Mouse (Mus musculus): ENCODE measurements around the gene Eif3k. TPM values are rescaled to one million over a fixed set of nuclear protein-coding genes. Genes with fewer than 3 reads are reported as not detected.

The Eif3k gene
- total and polyA plus RNA-seq, 3 experiments = 545 to 671 TPM; not detected in 1

DNA sequence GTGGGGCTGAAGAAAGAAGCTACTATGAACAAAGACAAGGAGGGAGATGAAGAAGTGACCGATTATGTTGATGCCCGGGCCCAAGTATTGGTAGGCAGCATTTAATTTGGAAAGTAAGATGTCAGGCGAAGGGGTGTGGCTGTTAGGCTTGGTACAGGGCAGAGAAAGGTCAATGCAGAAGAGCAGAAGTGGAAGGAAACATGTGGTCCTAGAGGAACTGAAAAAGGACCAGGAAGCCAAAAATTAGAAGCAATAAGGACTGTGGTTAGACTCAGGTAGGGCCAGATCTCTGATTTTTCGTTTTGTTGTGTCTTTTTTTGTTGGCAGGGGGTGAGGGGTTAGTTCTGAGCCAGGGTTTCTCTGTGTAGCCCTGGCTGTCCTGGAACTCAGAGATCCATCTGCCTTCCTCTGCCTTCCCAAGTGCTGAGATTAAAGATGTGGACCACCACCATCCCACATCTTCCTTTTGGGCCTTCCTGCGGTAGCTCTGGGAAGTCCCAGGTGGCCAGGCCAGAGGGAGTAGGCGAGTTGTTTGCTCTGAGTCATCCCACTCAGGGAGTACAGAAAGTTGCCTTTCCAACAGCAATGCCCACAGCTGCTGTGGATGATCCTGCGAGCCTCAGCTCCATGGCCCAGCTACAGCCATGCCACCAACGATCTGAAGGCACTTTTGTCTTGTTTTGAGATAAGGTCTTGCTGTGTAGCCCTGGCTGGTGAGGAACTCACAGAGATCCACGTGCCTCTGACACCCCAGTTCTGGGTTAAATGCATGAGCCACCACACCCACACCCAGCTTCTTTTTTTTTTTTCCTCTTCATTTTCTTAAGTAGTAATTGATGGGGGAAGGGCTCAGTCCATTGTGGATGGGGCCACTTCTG lies 25.8 kb upstream of the Eif3k start (continued):
- no peak for TF ChIP-seq RCOR1 (IDR thresholded peaks at IDR 0.05; ENCODE audit: low read depth, low read length)
- TF ChIP-seq ELF1 (IDR thresholded peaks at IDR 0.05; ENCODE audit: low read depth, low read length) = no peak
- TF ChIP-seq ZNF384 (IDR thresholded peaks at IDR 0.05; ENCODE audit: low read depth, low read length) = peak; percentile 86
- no peak for TF ChIP-seq JUND (IDR thresholded peaks at IDR 0.05; ENCODE audit: low read depth, low read length)
- TF ChIP-seq ZKSCAN1 (IDR thresholded peaks at IDR 0.05; ENCODE audit: low read depth, low read length) = no peak
- TF ChIP-seq TCF12 (IDR thresholded peaks at IDR 0.05; ENCODE audit: low read depth, low read length) = no peak
- TF ChIP-seq HCFC1 (IDR thresholded peaks at IDR 0.05; ENCODE audit: low read depth, low read length) = no peak
- peak; percentile 88 for TF ChIP-seq MAX (IDR thresholded peaks at IDR 0.05; ENCODE audit: low read length)
- TF ChIP-seq CHD2 (IDR thresholded peaks at IDR 0.05; ENCODE audit: low read length) = no peak
- TF ChIP-seq UBTF (IDR thresholded peaks at IDR 0.05; ENCODE audit: borderline replicate concordance, insufficient read depth, low read depth, low read length) = no peak
- no peak for TF ChIP-seq POLR2AphosphoS5 (IDR thresholded peaks at IDR 0.05; ENCODE audit: borderline replicate concordance, low read depth, low read length)
- TF ChIP-seq MYC (IDR thresholded peaks at IDR 0.05; ENCODE audit: low read depth, low read length) = peak; percentile 85; the same call in 1 of the 2 replicates
- no peak for TF ChIP-seq RAD21 (IDR thresholded peaks at IDR 0.05; ENCODE audit: low read depth, low read length)
- TF ChIP-seq NRF1 (IDR thresholded peaks at IDR 0.05; ENCODE audit: insufficient read depth, low read depth, low read length, poor library complexity, severe bottlenecking) = no peak
- peak; percentile 24; the same call in 1 of the 2 replicates for TF ChIP-seq GATA1 (IDR thresholded peaks at IDR 0.05; ENCODE audit: low read depth, low read length)
- TF ChIP-seq USF2 (IDR thresholded peaks at IDR 0.05; ENCODE audit: borderline replicate concordance in 1 of 2, insufficient read depth in 1 of 2, low read depth in 1 of 2, low read length in 2 of 2) = no peak
- TF ChIP-seq ZC3H11A (IDR thresholded peaks at IDR 0.05; ENCODE audit: low read depth, low read length) = no peak
- no peak for TF ChIP-seq MAZ (IDR thresholded peaks at IDR 0.05; ENCODE audit: low read depth, low read length)
- no peak for TF ChIP-seq POLR2A (IDR thresholded peaks at IDR 0.05; ENCODE audit: control insufficient read depth in 1 of 2, insufficient read depth in 1 of 2, low read depth in 1 of 2, low read length in 2 of 2, poor library complexity in 1 of 2)
- TF ChIP-seq KAT2A (conservative IDR thresholded peaks at IDR 0.05; ENCODE audit: low read depth, low read length) = no peak
- no peak for TF ChIP-seq MAFK (IDR thresholded peaks at IDR 0.05; ENCODE audit: borderline replicate concordance, low read depth, low read length)
- TF ChIP-seq GABPA (IDR thresholded peaks at IDR 0.05; ENCODE audit: low read depth, low read length) = no peak

Measured in MEL (cell line).